Mouse (Mus musculus) midbrain, embryonic 15.5 days (tissue): Measurements from ENCODE around the gene Nfix. TPM values are rescaled to one million over a fixed set of nuclear protein-coding genes. Genes with fewer than 3 reads are reported as not detected.

Experiments
- ATAC-seq: fragments of 200-750 bp; cut with Nextera tagmentation; replicated peaks from 2 replicates; pipeline ENCODE4 v1.8.0; 2017; ENCODE audit warnings: moderate TSS enrichment
- H3K27ac ChIP-seq: fragments of 300-500 bp; sonication (generic); 2 replicates; pipeline ENCODE4 v1.5.1; 2015; ENCODE audit warnings: mild to moderate bottlenecking, inconsistent platforms
- H3K27me3 ChIP-seq: fragments of 300-500 bp; sonication (generic); replicated peaks from 2 replicates; pipeline ENCODE4 v1.6.1; 2015; ENCODE audit warnings: inconsistent platforms
- H3K36me3 ChIP-seq: fragments of 300-500 bp; sonication (generic); replicated peaks from 2 replicates; pipeline ENCODE4 v1.6.1; 2015; ENCODE audit warnings: inconsistent platforms
- H3K4me1 ChIP-seq: fragments of 300-500 bp; sonication (generic); 2 replicates; pipeline ENCODE4 v1.6.1; 2015; ENCODE audit warnings: inconsistent platforms
- H3K4me2 ChIP-seq: fragments of 300-500 bp; sonication (generic); 2 replicates; pipeline ENCODE4 v1.6.1; 2015; ENCODE audit warnings: inconsistent platforms, mild to moderate bottlenecking, moderate library complexity
- H3K4me3 ChIP-seq: fragments of 300-500 bp; sonication (generic); 2 replicates; pipeline ENCODE4 v1.5.1; 2015; ENCODE audit warnings: mild to moderate bottlenecking, inconsistent platforms
- H3K9ac ChIP-seq: fragments of 300-500 bp; sonication (generic); 2 replicates; pipeline ENCODE4 v1.6.1; 2015; ENCODE audit warnings: mild to moderate bottlenecking, inconsistent platforms
- H3K9me3 ChIP-seq: fragments of 300-500 bp; sonication (generic); 2 replicates; pipeline ENCODE4 v1.6.1; 2016; ENCODE audit warnings: inconsistent platforms
- WGBS: fragments of 180-500 bp; shearing (Covaris S2); methylation state at CpG from one replicate; pipeline ENCODE4 v1.1.7; 2015; ENCODE audit warnings: mixed read lengths; 5-methylcytosine and 5-hydroxymethylcytosine counted together
- polyA plus RNA-seq: library from polyadenylated mRNA; unstranded; fragments of >200 nt; fragmentation: Nextera tagmentation; extraction: Ambion mirVana; gene quantifications from 2 replicates; pipeline ENCODE4 v1.2.1, GENCODE M21; 2015

Nfix gene
- polyA plus RNA-seq, 1 experiment from 2014 or later, result 48.6 TPM

DNA sequence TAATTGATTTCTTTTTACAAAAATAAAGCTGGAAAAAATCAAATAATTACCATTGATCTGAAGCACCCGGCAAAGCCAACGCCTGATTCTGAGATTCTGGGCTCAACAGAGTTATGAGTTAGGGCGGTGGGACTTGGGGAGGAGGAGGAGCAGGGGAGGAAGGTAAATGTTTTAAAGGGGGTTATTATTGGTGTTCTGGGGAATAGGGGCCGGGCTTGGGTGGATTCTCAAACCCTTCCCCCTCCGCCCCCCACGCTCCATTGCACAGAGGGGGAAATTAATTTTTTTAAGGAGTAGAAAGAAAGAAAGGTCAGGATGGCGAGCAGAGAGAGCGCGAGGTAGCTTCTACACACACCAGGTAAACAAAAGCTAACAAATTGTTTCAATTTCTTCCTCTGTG, 26.8 kb downstream of the Nfix start:
- ATAC-seq, result no peak
- Histone ChIP-seq H3K27me3 (peaks cover 69% of the 10 kb centered on the region), H3K27ac (peak overlapping the region; percentile 82), H3K4me1 (peaks cover 35% of the 10 kb centered on the region), H3K9ac (no peak overlapping the region), H3K36me3 (no peaks in the 10 kb centered on the region), H3K4me2 (peak overlapping the region; percentile 49), H3K9me3 (no peaks in the 10 kb centered on the region), H3K4me3 (peak overlapping the region; percentile 31)
- WGBS, result 3% methylated on average over 9 of the region's 9 CpGs

GRCm38 (mm10) chr8:84772628-84773027, 27.5 kb downstream of the Nfix start:
- 5% methylated on average over 3 of the region's 3 CpGs for WGBS
- peaks cover 35% of the 10 kb centered on the region for H3K4me1 ChIP-seq
- H3K36me3 ChIP-seq, result no peaks in the 10 kb centered on the region
- H3K27ac ChIP-seq, result peak overlapping the region; percentile 82
- peak overlapping the region; percentile 18; the same call in 1 of the 2 replicates for H3K9ac ChIP-seq
- H3K4me2 ChIP-seq, result peak overlapping the region; percentile 49
- ATAC-seq, result no peak
- H3K27me3 ChIP-seq, result peaks cover 68% of the 10 kb centered on the region
- no peaks in the 10 kb centered on the region for H3K9me3 ChIP-seq
- peak overlapping the region; percentile 31 for H3K4me3 ChIP-seq

GRCm38 (mm10) chr8:84771941-84772378, 28.2 kb downstream of the Nfix start:
- Histone ChIP-seq H3K27me3 (peaks cover 63% of the 10 kb centered on the region), H3K4me1 (peaks cover 36% of the 10 kb centered on the region), H3K4me3 (peak overlapping the region; percentile 31), H3K27ac (peak overlapping the region; percentile 82; the same call in 1 of the 2 replicates), H3K36me3 (no peaks in the 10 kb centered on the region), H3K9ac (peak overlapping the region; percentile 25; the same call in 1 of the 2 replicates), H3K9me3 (no peaks in the 10 kb centered on the region), H3K4me2 (peak overlapping the region; percentile 49)
- 7% methylated on average over 34 of the region's 34 CpGs for WGBS
- no peak for ATAC-seq

- peak overlapping the region; percentile 49 for H3K4me2 ChIP-seq
- peaks cover 64% of the 10 kb centered on the region for H3K27me3 ChIP-seq
- H3K36me3 ChIP-seq, result no peaks in the 10 kb centered on the region
- H3K9me3 ChIP-seq, result no peaks in the 10 kb centered on the region
- H3K4me3 ChIP-seq, result peak overlapping the region; percentile 31
- no peak overlapping the region for H3K9ac ChIP-seq
- no peak for ATAC-seq
- WGBS, result 29% methylated on average over 5 of the region's 5 CpGs
- H3K4me1 ChIP-seq, result peaks cover 42% of the 10 kb centered on the region
- 0 out of 2 replicates have a peak overlapping the region, but pooled peaks have one; percentile 82 for H3K27ac ChIP-seq
These were observed 29.0 kb downstream of the Nfix start for GRCm38 (mm10) chr8:84771000-84771687.

DNA sequence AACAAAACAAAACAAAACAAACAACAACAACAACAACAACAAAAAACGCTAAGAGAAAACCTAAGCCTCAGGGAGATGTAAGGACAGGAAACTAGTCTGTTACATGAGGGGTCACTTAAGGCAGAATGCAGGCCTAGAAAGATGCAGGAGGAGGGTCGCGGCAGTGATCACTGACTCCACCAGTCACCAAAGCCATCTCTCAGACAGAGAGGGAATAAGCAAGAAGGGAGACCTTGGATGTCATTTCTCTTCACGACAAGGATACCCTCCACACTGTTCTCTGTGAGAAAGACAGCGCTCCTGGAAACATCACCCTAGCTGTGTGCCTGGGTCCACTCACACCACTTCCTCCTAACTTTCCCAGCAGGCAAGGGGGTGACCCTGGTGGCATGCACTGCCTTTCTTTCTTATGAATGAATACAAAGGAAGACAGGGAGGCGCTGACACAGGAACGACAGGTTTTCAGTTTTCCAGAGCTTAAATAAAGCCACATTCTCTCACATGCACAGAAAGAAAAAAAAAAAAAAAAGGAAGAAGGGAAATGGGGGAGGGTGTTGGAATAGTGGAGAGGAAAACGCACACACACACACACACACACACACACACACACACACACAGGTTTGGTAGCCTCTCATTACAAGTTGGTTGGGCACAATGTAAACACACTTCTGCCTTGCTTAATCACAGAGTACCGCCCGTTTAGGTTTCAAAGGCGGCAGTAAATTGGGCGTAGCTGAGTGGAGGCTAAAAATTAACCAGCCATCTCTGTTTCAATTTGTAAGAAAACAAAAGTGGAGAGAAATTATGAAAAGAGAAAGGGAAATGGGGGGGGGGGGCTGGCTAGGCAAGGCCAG, 29.8 kb downstream of the Nfix start:
- Histone ChIP-seq H3K27me3 (peaks cover 57% of the 10 kb centered on the region), H3K4me1 (peaks cover 47% of the 10 kb centered on the region), H3K4me3 (peak overlapping the region; percentile 31), H3K4me2 (peak overlapping the region; percentile 49), H3K36me3 (no peaks in the 10 kb centered on the region), H3K9ac (no peak overlapping the region), H3K9me3 (no peaks in the 10 kb centered on the region), H3K27ac (no peak overlapping the region)
- ATAC-seq, result no peak
- WGBS, result 35% methylated on average over 12 of the region's 12 CpGs

GRCm38 (mm10) chr8:84769324-84769723, 30.8 kb downstream of the Nfix start:
- Histone ChIP-seq H3K9ac (no peak overlapping the region), H3K4me1 (peaks cover 44% of the 10 kb centered on the region), H3K4me3 (0 out of 2 replicates have a peak overlapping the region, but pooled peaks have one; percentile 7), H3K27ac (no peak overlapping the region), H3K4me2 (peak overlapping the region; percentile 49; the same call in 1 of the 2 replicates), H3K27me3 (peaks cover 52% of the 10 kb centered on the region), H3K36me3 (no peaks in the 10 kb centered on the region), H3K9me3 (no peaks in the 10 kb centered on the region)
- 80% methylated on average over 8 of the region's 8 CpGs for WGBS
- no peak for ATAC-seq

DNA sequence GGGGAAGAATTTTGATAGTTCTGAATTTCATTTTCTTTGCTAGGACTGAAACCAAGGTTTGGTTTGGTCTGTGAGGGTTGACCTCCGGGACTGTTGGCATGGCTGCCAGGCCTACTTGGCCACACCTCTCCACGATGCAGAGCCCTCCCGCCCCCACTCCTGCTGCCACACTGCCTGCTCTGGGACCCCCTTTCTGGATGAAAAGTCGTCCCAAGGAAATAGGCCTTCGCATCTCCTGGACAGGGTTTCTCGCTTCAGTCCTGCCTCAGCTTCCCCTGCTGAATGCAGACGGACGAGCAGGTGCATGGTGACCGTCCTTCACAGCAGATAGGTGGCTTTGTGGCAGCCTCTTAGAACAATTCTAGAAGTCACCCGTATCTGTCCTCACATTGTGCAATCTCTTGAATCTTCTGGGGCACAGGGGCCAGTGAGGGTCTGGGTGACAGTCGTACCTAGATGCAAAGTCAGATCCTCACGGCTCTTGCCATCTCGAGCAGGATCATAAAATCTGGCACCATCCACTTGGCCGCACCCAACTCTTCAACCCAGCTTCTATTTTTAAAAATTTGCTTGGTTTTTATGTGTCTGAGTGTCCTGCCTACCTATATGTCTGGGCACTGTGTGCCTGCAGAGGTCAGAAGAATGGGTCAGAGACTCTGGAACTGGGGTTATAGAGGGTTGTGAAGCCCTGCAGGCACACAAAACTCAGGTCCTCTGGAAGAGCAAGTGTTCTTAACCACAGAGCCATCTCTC, 31.6 kb downstream of the Nfix start:
- Histone ChIP-seq H3K4me2 (peak overlapping the region; percentile 49), H3K9me3 (no peaks in the 10 kb centered on the region), H3K4me3 (no peak overlapping the region), H3K27ac (no peak overlapping the region), H3K9ac (no peak overlapping the region), H3K27me3 (peaks cover 52% of the 10 kb centered on the region), H3K36me3 (no peaks in the 10 kb centered on the region), H3K4me1 (peaks cover 38% of the 10 kb centered on the region)
- ATAC-seq, result no peak
- 87% methylated on average over 14 of the region's 14 CpGs for WGBS

DNA sequence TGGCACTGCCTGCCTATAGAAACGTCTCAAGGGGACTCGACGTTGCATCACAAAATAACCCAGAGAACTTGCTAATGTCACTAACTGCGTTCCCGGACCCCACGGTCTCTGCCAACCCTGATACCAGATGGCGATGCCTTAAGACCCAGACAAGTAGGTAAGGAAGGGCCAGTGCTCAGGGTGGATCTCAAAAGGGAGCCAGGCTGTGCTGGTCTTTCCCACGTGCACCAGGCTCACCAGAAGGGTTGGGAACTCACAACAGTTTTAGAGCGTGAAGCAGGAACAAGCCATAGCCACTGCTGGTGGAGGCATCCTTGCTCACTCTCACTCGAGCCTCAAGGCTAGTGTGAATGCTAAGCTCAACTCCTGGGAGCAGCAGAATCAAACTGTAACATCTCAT, 32.9 kb downstream of the Nfix start:
- Histone ChIP-seq H3K27ac (no peak overlapping the region), H3K9me3 (no peaks in the 10 kb centered on the region), H3K9ac (no peak overlapping the region), H3K36me3 (no peaks in the 10 kb centered on the region), H3K27me3 (peaks cover 47% of the 10 kb centered on the region), H3K4me3 (no peak overlapping the region), H3K4me2 (peak overlapping the region; percentile 6; the same call in 1 of the 2 replicates), H3K4me1 (peaks cover 30% of the 10 kb centered on the region)
- WGBS, result 80% methylated on average over 10 of the region's 10 CpGs
- ATAC-seq, result no peak

DNA sequence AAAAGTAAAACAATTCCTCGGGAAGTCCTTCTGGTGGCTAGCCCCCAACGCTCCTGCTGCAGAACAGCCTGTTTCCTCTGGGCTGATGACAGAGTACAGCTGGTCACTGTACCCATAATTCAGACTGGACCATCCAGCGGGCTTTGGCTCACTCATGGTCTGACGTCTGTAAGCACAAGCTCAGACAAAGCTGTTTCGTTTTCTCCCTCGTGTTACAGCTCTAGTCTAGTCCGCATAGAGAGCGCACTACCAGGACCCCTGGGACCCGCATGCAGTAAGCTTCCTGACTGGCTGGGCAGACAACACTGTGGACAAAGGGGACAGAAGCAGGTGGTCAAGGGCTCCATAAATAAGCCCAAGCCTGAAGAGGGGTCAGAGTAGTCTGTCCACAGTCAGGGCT, 33.7 kb downstream of the Nfix start:
- no peak overlapping the region for H3K4me3 ChIP-seq
- ATAC-seq, result 0 out of 2 replicates have a peak, but pooled peaks have one; percentile 7
- no peak overlapping the region for H3K9ac ChIP-seq
- H3K36me3 ChIP-seq, result no peaks in the 10 kb centered on the region
- 51% methylated on average over 9 of the region's 9 CpGs for WGBS
- peaks cover 23% of the 10 kb centered on the region for H3K4me1 ChIP-seq
- H3K27me3 ChIP-seq, result peaks cover 42% of the 10 kb centered on the region
- 0 out of 2 replicates have a peak overlapping the region, but pooled peaks have one; percentile 6 for H3K4me2 ChIP-seq
- H3K27ac ChIP-seq, result peak overlapping the region; percentile 7; the same call in 1 of the 2 replicates
- no peaks in the 10 kb centered on the region for H3K9me3 ChIP-seq

- Histone ChIP-seq H3K4me3 (no peak overlapping the region), H3K27ac (0 out of 2 replicates have a peak overlapping the region, but pooled peaks have one; percentile 17), H3K9ac (no peak overlapping the region), H3K4me1 (peaks cover 30% of the 10 kb centered on the region), H3K27me3 (peaks cover 34% of the 10 kb centered on the region), H3K9me3 (no peaks in the 10 kb centered on the region), H3K4me2 (peak overlapping the region; percentile 17; the same call in 1 of the 2 replicates), H3K36me3 (no peaks in the 10 kb centered on the region)
- ATAC-seq, result no peak
- 10% methylated on average over 10 of the region's 10 CpGs for WGBS
These were observed 34.5 kb downstream of the Nfix start for GRCm38 (mm10) chr8:84765629-84766028.

DNA sequence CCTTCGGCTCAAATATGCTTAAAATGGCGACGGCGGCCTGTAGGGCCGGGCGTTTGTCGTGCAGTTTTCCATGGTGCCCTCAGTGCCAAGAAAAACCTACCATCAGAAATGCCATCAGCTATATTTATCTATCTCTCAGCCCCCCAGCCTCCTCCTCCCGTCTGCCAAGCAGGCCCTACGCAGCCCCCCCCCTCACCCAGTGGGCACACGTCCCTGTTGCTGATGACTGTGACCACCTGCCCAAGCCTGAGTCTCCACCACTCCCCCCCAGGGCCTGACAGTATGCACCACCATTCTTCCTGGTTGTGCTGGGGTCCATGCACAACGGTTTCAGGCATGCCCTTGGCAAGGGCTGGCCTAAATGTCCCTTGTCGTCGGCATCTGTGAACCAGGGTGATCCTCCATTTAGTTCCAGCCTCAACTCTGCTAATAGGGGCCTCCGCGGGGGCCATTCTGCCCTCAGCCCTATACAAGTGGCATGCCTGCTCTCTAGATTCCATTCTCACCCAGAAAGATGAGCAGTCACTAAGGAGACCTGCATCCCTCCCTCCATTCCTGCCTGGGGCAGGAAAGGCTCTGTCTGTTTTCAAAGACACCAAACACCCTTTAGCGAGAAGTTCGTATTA, 35.2 kb downstream of the Nfix start:
- H3K4me1 ChIP-seq, result peaks cover 34% of the 10 kb centered on the region
- H3K9ac ChIP-seq, result no peak overlapping the region
- no peak overlapping the region; the same call in 1 of the 2 replicates for H3K4me2 ChIP-seq
- no peak for ATAC-seq
- peaks cover 29% of the 10 kb centered on the region for H3K27me3 ChIP-seq
- 61% methylated on average over 17 of the region's 17 CpGs for WGBS
- H3K36me3 ChIP-seq, result no peaks in the 10 kb centered on the region
- no peaks in the 10 kb centered on the region for H3K9me3 ChIP-seq
- H3K27ac ChIP-seq, result no peak overlapping the region
- no peak overlapping the region for H3K4me3 ChIP-seq
